Mouse (Mus musculus) spleen, embryonic (tissue): ENCODE results near the gene Hoxa5.

Source experiments
- CTCF ChIA-PET: fragments of 350-600 bp; sonication (Branson Sonifier 250); formaldehyde crosslinking; loops from one replicate; lab custom pipeline; 2022; lab: Charles Lee

Gene Hoxa5

DNA sequence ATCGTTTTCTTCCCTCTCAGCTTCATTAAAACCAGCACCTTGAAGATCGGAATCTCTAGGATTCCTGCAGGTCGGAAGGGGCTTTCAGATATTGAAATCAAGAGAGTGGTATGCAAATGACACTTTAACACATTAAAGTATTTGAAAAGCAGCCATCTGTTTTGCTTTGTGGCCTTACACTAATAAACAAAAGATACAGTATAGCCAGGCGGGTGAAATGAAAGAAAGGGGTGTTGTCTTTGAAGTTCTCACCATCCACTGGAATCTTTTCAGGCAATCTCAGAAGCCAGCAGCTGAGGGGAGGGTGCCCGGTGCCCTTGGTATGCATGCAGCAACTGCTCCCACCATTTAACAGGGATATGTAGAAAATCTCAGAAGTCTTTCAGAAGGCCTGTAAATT is 50.3 kb downstream of the Hoxa5 start:
- CTCF ChIA-PET, result no interaction called here

DNA sequence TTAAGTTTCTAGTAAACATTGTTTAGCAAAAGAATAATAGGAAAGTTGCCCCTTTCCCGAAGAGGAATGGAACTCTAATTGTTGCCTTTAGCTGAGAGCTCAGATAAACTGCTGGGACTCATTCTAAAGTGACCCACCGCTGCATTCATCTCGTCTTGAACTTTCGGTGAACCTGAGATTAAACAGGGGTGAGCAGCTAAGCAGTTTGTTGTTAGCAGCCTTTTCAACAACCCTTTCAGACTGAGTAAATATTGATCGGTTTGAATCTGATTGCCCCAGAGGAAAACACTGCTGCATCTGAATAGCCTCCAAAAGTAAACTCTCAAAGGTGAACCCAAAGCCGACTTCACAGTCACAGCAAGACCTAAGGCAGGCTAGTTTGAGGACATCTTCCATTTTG is 51.1 kb downstream of the Hoxa5 start:
- CTCF ChIA-PET, result no interaction called here

DNA sequence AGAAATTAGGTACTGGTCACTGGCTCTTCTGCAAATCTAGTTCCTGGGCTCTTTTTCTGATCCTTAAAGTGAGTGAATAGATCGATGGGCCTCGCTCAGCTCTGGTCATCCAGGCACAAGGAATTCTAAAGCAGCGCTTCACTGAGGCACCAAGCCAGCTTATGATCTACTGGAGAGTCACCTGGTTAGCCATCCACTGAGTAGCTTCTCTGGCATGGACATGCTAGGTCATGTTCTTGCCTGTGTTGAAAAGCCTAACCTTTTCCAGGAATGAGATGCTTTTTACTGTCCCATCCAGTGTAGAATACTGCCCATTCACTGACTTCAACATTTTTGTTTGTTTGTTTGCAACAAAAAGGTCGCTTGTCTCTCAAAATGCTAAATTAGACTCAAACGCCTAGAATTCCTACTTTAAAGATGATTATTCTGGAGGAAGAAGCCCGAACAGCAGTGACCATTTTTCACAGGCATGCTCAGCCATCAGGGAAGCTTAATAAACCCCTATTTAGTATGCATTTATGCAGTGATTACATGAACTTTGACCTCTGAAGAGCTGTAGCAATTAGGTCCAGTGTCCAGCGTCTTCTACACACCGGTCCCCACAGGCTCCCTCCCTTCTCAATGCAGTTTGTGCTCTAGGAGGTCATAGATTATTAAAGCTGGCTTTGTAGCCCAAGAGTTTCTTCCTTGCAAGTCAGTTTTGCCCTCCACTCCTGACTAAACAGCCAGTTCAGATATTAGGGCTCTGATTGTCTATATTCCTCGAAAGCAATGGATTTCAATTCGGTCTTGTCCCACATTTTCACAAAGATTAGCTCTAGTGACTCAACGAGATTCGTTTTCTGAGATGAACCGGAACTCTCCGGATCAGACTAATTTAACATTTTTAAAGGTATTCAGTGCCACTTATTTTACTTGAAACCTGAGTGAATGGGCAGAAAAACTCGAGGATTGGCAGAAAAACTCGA is 51.9 kb downstream of the Hoxa5 start:
- CTCF ChIA-PET, result no interaction called here
